Mouse (Mus musculus) G1E (cell line): ENCODE results near the gene Rps11.

Source experiments
- CTCF ChIP-seq: IDR thresholded peaks from 2 replicates; pipeline ENCODE4 v1.5.1; 2012; ENCODE audit warnings: low read depth, low read length, inconsistent platforms, mixed read lengths
- GATA1 ChIP-seq: IDR thresholded peaks from 2 replicates; pipeline ENCODE4 v1.6.1; 2012; ENCODE audit warnings: borderline replicate concordance, low read length, inconsistent platforms, mixed read lengths
- GATA2 ChIP-seq: IDR thresholded peaks from 2 replicates; pipeline ENCODE4 v1.6.1; 2012; ENCODE audit warnings: low read depth, low read length, inconsistent platforms, borderline replicate concordance
- POLR2AphosphoS5 ChIP-seq: IDR thresholded peaks from 2 replicates; pipeline ENCODE4 v1.6.1; 2012; ENCODE audit warnings: low read depth, low read length, inconsistent platforms; ENCODE audit not compliant: insufficient replicate concordance
- TAL1 ChIP-seq: conservative IDR thresholded peaks from 2 replicates; pipeline ENCODE4 v1.6.1; 2012; ENCODE audit warnings: low read depth, low read length, inconsistent platforms, mixed read lengths

- TF ChIP-seq CTCF (no peak), GATA1 (no peak), TAL1 (no peak), POLR2AphosphoS5 (no peak), GATA2 (no peak)
Observed at GRCm38 (mm10) chr7:45147267-45147666, 23.0 kb upstream of the Rps11 start.
